Mouse (Mus musculus): ENCODE measurements at regions not wholly inside any gene's neighbourhood (a gene's known extent, or its start where the extent isn't known, plus 50 kb on each side); places are given as distances from the start of the nearest gene placed in this dataset.

DNA sequence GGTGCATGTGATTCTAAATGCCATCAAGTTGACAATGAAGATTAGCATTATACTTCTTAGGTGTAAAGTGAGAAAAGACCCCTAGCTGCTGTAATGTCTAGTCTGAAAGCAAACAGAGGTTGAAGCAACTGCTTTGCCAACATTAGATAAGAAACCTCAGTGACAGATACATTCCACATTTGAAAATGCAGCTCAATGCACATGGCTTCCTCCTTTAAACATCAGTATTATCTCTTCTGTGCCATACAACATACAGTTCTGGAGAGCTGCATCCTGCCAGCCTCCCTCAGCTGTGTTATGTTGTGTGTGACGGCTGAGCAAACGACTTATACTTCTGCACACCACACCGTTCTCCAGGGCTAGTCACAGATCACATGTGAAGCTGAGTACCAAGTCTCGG lies 365.6 kb downstream of the Med10 start:
- TF ChIP-seq CTCF (IDR thresholded peaks at IDR 0.05; ENCODE audit: extremely low read depth, insufficient read depth, low read length) (no peak), POLR2A (IDR thresholded peaks at IDR 0.05; ENCODE audit: extremely low read depth, insufficient read depth, low read length) (no peak)

All from cortical plate, adult 2 months (tissue).